Mouse (Mus musculus) v-Abl transformed pro-B cells (cell line): ENCODE measurements around the gene Wnt6.

ENCODE experiments used
- in situ Hi-C, 2 experiments: fragments of 400-800 bp; cut with MboI; formaldehyde crosslinking; loops; one replicate each; pipeline ENCODE4 v1.15.1; 2025; ENCODE audit not compliant: unreplicated experiment in 2 of 2

The Wnt6 gene

DNA sequence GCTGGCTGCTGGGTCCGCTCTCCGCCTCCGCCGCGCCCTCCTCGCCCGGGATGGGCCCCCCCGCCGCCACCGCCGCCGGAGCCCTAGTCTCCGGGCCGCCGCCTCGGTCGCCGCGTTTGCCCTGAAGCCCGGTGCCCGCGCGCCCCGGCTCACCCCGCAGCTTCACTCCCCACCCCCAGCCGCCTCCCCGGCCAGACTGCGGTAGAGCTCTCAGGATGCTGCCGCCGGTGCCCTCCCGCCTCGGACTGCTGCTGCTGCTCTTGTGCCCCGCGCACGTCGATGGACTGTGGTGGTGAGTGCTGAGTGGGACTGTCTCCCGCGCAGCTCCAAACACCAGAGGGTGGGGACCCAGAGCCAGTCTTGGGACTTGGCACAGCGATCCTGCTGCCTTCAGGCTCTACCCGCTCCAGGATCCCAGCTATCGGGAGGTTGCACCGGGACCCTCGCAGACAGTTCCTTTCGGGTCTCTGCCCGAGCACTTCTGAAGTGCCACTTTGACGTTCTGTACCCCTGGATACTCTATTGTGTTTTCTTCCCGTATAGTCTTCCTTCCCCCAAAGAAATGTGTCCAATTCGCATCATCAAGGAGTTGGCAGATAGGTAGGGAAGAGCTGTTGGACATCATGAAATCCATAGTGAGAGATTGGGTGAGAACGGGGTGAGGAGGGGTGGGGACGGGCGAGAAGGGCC lies 384 bp downstream of the Wnt6 start:
- in situ Hi-C loops: loop anchor here (5.0 to 25.0 kb wide), 3 partner anchors 35 to 860 kb away; no protein-coding TSS in a partner anchor

DNA sequence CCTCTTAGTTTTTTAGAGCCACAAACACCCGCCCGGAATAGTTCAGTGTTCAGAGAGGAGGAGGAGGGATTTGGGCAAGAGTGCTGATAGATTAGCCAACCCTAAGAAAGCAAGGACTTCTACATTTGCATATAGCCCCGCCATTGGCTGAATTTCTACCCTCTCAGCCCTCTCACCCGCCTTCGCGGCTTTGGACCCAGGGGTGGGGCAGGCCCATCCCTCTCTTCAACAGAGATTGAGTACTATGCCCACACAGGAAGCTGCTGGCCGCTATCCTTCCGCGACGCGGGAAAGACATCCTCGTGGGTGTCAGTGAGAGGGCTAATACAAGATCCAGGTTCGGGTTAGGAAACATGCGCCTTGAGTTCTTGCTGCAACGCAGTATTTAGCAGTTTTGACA lies 1.4 kb downstream of the Wnt6 start:
- in situ Hi-C loops: loop anchor here (5.0 to 25.0 kb wide), 3 partner anchors 34 to 861 kb away; no protein-coding TSS in a partner anchor

DNA sequence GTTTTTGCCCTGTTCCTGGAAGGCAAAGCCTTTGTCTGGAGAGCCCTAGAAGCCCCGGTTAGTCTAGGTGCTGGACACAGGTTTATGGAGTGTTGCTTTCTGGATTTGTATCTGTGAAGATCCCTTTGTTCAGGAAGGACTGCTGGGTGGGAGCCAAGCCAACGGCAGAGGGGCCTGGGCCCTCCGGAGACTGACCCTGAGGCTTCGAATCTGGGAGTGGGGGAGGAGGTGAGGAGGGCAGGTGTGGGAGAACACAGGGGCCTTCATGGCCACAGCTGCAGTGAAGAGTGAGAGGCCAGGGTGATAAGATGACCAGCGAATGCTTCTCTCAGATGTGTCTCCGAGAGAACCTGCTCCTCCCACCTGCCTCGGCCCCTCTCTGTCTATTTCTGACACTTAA lies 2.4 kb downstream of the Wnt6 start:
- in situ Hi-C loops: loop anchor here (5.0 to 25.0 kb wide), 3 partner anchors 33 to 862 kb away; no protein-coding TSS in a partner anchor

DNA sequence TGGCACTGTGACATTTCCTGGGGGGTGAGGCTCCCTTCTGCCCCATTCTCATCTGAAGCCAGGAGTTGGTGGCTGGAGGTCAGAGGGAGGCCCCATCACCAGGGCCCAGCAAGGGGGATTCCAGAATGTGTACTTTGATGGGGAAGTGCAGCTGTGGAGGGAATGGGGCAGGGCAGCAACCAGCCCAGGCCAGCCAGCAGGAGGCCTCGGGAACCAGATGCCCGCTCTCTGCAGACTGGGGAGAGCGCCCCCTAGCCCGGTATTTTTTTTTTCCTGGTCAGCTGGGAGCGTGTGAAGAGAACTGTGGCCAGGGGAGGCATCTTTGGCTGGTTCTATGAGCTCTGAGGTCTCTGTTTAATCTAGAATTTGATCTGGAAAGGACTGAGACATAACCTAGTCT lies 4.1 kb downstream of the Wnt6 start:
- in situ Hi-C loops: loop anchor here in 1 of 2 experiments (25.0 kb wide), 1 partner anchor 461 kb away; the partner anchor contains the start of genes A630095N17Rik and Dnajb2

DNA sequence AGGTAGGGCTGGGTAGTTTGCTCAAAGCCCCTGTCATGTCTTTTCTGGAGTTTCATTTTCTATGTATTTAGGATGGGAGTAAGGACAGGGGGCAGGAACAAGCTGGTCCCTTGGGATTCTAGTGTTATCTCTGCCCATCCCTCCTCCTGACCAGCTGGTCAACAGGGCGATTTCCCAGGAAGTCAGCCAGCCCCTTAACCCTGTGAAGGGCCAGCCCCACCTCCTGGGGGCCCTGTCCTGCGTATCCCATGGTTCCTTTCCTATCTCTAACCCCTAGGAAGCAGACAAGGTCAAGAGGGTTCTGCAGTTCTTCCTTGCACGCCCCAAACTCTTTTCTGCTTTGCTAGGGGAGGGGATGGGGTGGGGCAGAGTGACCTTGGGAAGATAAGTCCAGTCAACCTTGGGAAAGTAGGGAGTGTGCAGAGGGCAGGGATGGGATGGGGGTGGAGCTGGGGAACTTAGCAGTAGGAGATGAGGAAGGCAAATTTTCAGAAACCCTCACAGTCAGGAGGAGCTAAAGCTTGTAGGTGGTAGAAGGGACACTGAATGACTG lies 7.3 kb downstream of the Wnt6 start:
- in situ Hi-C loops: loop anchor here in 1 of 2 experiments (25.0 kb wide), 1 partner anchor 458 kb away; the partner anchor contains the start of genes A630095N17Rik and Dnajb2

DNA sequence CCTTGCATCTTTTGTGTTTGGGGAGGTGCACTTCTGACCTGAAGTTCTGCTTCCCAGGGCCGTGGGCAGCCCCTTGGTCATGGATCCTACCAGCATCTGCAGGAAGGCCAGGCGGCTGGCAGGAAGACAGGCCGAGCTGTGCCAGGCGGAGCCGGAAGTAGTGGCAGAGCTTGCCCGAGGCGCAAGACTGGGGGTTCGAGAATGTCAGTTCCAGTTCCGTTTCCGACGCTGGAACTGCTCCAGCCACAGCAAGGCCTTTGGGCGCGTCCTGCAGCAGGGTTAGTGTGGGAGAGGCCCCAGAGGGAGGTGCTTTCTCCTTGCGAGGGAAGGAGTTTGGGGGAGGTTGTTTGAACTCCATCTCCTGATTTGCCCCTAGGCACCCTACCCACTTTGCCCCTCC lies 10.4 kb downstream of the Wnt6 start:
- in situ Hi-C loops: loop anchor here in 1 of 2 experiments (10.0 to 25.0 kb wide), 2 partner anchors 83 to 455 kb away; partner anchors contain the start of genes A630095N17Rik and Dnajb2

DNA sequence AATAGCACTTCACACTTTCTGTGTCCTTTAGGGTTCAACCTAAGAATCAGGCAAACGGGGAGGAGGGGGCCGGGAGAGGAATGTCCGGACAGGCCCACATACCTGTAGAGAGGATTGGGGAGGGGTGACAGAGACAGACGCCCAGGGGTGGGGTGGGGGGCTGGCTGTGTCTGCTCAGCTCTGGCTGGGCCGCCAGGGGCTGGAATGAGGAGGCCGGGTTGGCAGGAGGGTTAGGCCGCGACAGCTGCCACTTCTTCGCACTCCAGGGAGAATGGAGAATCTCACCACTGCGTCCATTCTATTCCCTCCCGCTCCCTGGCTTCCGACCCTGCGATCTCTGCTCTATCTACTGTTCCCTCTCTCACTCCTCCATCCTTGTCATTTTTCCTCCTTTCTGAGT lies 11.9 kb downstream of the Wnt6 start:
- in situ Hi-C loops: loop anchor here in 1 of 2 experiments (10.0 to 25.0 kb wide), 2 partner anchors 81 to 454 kb away; partner anchors contain the start of genes A630095N17Rik and Dnajb2

DNA sequence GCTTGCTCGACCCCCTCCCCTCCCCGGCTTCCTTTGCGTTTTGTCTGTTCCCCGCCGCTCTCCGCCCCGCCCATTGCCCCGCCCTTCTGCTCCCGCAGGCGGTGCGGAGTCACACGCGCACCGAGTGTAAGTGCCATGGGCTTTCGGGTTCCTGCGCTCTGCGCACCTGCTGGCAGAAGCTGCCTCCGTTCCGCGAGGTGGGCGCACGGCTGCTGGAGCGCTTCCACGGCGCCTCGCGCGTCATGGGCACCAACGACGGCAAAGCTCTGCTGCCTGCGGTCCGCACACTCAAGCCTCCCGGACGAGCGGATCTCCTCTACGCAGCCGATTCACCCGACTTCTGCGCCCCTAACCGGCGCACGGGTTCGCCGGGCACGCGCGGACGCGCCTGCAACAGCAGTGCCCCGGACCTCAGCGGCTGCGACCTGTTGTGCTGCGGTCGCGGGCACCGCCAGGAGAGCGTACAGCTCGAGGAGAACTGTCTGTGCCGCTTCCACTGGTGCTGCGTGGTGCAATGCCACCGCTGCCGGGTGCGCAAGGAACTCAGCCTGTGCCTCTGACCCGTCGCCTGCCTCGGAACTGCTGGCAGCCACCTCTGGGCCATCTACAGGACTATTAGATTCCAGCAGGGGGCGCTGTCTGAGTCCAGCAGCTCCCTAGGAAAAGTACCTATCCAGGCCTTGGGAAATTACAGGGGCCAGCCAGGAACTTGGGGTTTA lies 12.5 kb downstream of the Wnt6 start:
- in situ Hi-C loops: loop anchor here in 1 of 2 experiments (10.0 to 25.0 kb wide), 2 partner anchors 81 to 453 kb away; partner anchors contain the start of genes A630095N17Rik and Dnajb2

DNA sequence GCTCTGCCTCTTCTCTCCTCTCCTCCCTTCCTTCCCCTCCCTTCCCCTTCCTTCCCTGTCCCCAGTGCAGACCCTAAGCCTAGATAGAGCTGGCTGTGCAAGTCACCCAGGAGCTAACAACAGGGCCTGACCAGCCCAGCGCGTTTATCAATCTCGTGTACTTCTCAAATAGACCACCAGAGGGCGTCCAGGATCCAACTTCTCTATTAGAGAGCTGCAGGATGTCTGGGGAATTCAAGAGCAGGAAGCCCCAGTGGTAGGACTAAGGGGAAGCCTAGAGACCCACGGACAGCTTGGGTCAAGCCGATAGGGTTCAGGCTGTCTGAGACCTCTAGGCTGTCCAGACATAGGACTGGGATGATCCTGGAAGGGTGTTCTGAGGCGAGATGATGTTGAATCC lies 16.2 kb downstream of the Wnt6 start:
- in situ Hi-C loops: loop anchor here in 1 of 2 experiments (10.0 to 25.0 kb wide), 2 partner anchors 77 to 449 kb away; partner anchors contain the start of genes A630095N17Rik and Dnajb2

DNA sequence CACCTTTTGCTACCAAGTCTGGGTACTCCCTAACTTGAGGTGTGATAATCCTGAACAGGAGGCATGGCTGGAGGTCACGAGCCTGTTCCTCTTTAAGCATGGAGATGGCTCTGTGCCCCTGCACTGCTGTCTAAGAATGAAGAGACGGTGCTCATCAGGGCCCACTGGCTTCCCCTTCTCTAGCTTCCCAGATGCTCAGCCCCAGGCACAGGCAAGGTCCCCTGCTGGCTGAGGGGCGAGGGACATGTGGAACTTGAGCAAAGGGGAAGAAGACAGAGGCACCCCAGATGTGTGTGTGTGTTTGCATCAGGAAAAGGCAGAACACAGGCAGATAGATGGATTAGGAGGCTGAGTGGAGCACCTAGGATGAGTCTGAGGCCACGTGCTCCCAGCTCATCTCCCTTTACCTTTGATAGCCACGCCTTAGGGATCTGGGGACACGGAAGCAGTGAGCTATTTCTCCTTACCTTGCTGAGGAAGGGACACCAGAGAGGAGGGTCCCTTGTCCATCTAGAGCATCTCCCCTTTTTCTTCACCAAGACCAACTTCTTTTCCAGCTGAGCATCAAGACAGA lies 17.0 kb downstream of the Wnt6 start:
- in situ Hi-C loops: loop anchor here in 1 of 2 experiments (10.0 to 25.0 kb wide), 2 partner anchors 76 to 449 kb away; partner anchors contain the start of genes A630095N17Rik and Dnajb2

DNA sequence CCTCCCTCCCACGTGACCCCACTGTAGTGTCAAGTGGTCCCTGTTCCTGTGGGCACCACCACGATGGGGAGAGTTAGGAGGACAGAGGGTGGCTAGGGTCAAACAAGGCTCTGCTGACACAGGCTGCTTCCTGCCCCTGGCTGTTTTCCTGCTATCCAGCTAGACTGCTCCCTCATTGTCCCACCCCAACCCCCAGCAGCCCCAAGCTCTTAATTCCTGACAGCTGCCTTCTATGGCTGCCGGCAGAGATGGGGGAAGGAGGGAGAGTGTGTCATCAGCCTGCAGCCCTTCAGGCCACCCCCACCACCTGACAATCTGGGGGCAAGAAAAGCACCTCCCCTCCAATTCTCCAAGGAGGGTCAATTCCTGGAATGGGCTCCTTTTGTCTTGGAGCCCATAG lies 18.4 kb downstream of the Wnt6 start:
- in situ Hi-C loops: loop anchor here in 1 of 2 experiments (25.0 kb wide), 1 partner anchor 447 kb away; the partner anchor contains the start of genes A630095N17Rik and Dnajb2

DNA sequence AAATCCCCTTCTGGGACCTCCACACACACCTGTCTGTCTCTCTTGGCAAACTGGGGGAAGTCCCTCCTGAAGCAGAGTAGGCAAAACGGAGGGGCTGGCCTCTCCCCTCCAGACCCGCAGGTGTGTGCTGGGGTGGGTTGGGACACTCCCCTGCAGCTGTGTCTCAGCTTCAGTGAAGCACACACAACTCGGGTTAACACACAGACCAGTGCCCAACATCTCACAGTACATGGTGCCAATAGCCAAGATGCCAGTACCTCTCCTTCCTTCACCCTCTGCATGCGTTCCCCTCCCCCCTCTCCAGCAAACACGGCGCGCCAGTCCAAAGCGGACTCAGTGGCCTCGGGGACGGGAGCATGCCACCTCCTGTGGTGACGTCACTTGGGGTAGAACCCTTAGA lies 19.6 kb downstream of the Wnt6 start, which contains the start of gene Wnt10a:
Gene Wnt10a (plus strand): TSS at position 268 of the 400 bp plus-strand sequence.
- in situ Hi-C loops: loop anchor here in 1 of 2 experiments (25.0 kb wide), 1 partner anchor 446 kb away; the partner anchor contains the start of genes A630095N17Rik and Dnajb2

DNA sequence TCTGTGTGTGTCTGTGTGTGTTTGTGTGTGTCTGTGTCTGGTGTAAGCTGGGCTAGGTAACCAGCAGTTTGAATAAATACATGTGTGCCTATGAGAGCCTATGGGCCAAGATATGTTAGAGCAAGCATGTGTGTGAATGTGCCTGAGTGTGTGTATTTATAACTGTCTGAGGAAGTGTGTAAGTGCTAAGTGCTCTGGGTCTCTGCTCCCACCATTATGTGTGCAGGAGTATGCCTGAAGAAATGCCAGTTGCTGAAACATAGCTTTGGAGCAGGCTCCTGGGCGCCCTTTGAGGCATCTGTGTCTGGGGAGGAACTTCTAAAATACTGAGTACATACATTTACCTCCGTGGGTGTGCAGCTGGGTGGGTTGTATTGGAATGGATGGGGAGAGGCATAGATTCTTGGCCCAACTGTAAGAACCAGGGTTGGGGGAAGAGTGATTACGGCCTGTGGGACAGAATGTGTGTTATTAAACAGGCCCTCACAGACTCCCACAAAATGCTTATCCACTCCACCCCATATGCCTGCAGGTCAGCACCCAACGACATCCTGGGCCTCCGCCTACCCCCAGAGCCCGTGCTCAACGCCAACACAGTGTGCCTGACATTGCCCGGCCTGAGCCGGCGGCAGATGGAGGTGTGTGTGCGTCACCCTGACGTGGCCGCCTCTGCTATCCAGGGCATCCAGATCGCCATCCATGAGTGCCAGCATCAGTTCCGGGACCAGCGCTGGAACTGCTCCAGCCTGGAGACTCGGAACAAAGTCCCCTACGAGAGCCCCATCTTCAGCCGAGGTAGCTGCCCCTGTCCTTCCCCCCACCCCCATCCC lies 21.4 kb downstream of the Wnt6 start:
- in situ Hi-C loops: loop anchor here in 1 of 2 experiments (25.0 kb wide), 1 partner anchor 444 kb away; the partner anchor contains the start of genes A630095N17Rik and Dnajb2

DNA sequence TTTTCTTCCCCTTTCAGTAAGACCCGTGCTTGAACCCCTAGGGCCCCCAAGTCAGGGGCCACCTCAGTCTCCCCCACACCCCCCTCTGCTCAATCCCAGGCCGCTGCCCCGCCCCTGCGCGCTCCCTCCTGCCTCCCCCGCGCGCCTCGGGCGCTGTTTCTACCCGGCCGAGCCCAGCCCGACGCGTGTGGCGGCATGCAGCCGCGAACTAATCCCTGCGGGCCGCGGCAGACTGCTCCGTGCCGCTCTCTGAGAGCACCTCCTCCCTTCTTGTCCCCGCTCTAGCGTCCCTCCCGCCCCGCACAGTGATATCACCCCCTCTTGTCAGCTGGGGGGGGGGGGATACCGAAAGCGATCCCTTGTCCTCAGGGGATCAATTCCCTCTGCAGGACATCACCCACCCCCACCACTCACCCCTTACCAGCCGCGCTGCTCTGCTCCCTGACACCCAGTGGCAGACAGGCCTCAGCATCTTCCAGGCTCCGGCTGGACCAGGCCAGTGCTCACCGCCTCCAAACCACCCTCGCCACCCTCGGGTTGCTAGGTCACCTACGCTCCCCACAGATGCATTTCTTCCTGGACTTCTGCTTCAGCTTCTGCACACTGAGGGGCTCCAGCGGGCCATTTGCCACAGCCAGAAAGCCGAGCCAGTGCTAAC lies 22.9 kb downstream of the Wnt6 start:
- in situ Hi-C loops: loop anchor here in 1 of 2 experiments (25.0 kb wide), 1 partner anchor 443 kb away; the partner anchor contains the start of genes A630095N17Rik and Dnajb2

DNA sequence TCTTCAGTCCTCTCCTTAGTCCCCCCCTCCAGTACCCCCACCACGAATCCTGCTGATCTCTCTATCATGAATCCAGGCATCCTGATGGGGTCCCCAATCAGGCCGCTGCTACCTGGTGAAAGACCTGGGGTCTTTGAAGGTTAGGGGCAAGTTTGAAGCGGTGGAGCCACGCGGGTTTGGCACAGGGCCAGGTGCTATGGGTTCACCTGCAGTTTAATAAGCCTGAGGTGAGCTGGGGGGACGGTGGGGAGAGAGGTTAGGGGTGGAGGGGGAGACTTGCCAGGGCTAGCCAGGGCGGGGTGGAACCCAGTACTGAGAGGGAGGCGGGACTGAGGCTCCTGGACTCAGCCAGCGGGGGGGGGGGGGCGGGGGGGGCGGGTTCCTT lies 23.4 kb downstream of the Wnt6 start:
- in situ Hi-C loops: loop anchor here in 1 of 2 experiments (25.0 kb wide), 1 partner anchor 442 kb away; the partner anchor contains the start of genes A630095N17Rik and Dnajb2

DNA sequence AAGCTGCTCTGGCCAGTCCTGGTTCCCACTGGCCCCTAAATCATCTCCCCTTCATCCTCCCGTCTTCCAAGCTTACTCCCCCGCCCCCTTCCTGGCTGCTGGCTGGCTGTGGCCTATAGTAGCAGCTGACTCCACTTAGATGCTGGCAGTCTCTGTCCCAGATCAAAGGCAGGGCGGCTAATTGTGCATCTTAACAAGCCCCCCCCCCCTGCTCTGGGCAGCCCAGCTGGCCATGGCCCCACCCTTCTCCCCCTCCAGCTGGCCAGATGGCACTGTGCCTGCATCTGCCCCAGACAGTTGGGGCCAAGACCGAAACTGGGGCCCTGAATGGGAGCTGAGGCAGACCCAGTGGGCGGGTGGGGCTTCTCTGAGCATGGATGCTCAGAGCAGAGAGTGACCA lies 25.8 kb downstream of the Wnt6 start:
- in situ Hi-C loops: loop anchor here in 1 of 2 experiments (25.0 kb wide), 1 partner anchor 440 kb away; the partner anchor contains the start of genes A630095N17Rik and Dnajb2

DNA sequence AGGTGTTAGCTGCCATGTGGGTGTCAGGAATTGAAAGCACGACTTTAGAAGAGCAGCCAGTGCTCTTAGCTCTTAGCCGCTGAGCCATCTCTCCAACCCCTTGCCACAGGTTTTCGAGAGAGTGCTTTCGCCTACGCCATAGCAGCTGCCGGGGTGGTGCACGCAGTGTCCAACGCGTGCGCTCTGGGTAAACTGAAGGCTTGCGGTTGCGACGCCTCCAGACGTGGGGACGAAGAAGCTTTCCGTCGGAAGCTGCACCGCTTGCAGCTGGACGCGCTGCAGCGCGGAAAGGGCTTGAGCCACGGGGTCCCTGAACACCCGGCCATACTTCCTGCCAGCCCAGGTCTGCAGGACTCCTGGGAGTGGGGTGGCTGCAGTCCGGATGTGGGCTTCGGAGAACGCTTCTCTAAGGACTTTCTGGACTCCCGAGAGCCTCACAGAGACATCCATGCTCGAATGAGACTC lies 28.8 kb downstream of the Wnt6 start:
- in situ Hi-C loops: no loop called here

DNA sequence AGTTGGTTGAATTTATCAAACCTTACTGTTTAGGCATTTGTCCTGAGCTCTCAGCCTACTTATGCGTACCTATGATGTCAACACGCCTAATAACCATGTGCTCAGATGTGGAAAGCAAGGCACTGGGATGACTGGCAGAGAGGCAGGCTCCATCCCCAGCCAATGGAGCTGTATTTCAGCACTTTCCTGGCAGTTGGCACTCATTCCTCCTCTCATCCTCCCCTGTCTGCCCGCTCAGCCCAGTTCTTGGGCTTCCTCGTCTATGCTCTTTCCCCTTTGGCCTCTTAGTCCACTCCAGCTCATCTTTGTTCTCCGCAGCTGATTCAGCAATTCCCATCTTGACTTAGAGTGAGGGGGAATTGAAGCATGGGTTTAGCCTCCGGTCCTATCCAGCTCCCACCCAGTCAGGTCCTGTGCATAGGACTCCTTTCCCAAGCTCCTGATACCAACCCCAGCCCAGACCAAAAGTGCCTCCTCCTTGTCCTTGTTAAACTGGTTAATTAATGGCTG lies 30.0 kb downstream of the Wnt6 start:
- in situ Hi-C loops: no loop called here
